Mouse (Mus musculus) heart, embryonic 12.5 days (tissue): Measurements from ENCODE around the gene C1qtnf9. TPM values are rescaled to one million over a fixed set of nuclear protein-coding genes. Genes with fewer than 3 reads are reported as not detected.

Experiments used
- ATAC-seq: fragments of 200-750 bp; cut with Nextera tagmentation; 2 replicates; pipeline ENCODE4 v1.8.0; 2017; ENCODE audit warnings: moderate TSS enrichment, moderate library complexity; ENCODE audit not compliant: insufficient number of reproducible peaks, low FRiP score
- H3K27ac ChIP-seq: fragments of 300-500 bp; sonication (generic); 2 replicates; pipeline ENCODE4 v1.5.1; 2016; ENCODE audit warnings: mild to moderate bottlenecking, moderate library complexity; ENCODE audit not compliant: poor library complexity, severe bottlenecking
- H3K27me3 ChIP-seq: fragments of 300-500 bp; sonication (generic); replicated peaks from 2 replicates; pipeline ENCODE4 v1.6.1; 2016; ENCODE audit warnings: mild to moderate bottlenecking, moderate library complexity
- H3K36me3 ChIP-seq: fragments of 300-500 bp; sonication (generic); 2 replicates; pipeline ENCODE4 v1.6.1; 2016; ENCODE audit warnings: mild to moderate bottlenecking, moderate library complexity
- H3K4me1 ChIP-seq: fragments of 300-500 bp; sonication (generic); replicated peaks from 2 replicates; pipeline ENCODE4 v1.6.1; 2016; ENCODE audit warnings: mild to moderate bottlenecking
- H3K4me2 ChIP-seq: fragments of 300-500 bp; sonication (generic); 2 replicates; pipeline ENCODE4 v1.6.1; 2016; ENCODE audit warnings: mild to moderate bottlenecking, moderate library complexity
- H3K4me3 ChIP-seq: fragments of 300-500 bp; sonication (generic); 2 replicates; pipeline ENCODE4 v1.5.1; 2016; ENCODE audit warnings: mild to moderate bottlenecking
- H3K9ac ChIP-seq: fragments of 300-500 bp; sonication (generic); 2 replicates; pipeline ENCODE4 v1.6.1; 2016; ENCODE audit warnings: mild to moderate bottlenecking, moderate library complexity
- H3K9me3 ChIP-seq: fragments of 300-500 bp; sonication (generic); replicated peaks from 2 replicates; pipeline ENCODE4 v1.6.1; 2016; ENCODE audit warnings: mild to moderate bottlenecking, moderate library complexity
- WGBS: fragments of 180-500 bp; shearing (Covaris S2); methylation state at CpG from one replicate; pipeline ENCODE4 v1.1.7; 2016; 5-methylcytosine and 5-hydroxymethylcytosine counted together
- polyA plus RNA-seq: library from polyadenylated mRNA; unstranded; fragments of >200 nt; fragmentation: Nextera tagmentation; extraction: Ambion mirVana; gene quantifications from 2 replicates; pipeline ENCODE4 v1.2.1, GENCODE M21; 2016

C1qtnf9 gene
- polyA plus RNA-seq, result 0.20 TPM in 1 of 2 replicates, not detected in the other

- no peaks in the 10 kb centered on the region for H3K27me3 ChIP-seq
- no peak within 1 kb of the TSS for H3K4me3 ChIP-seq
- no peaks in the 10 kb centered on the region for H3K36me3 ChIP-seq
- ATAC-seq, result no peak
- no peak within 1 kb of the TSS for H3K27ac ChIP-seq
- H3K9me3 ChIP-seq, result no peaks in the 10 kb centered on the region
- H3K4me2 ChIP-seq, result no peak within 1 kb of the TSS
- no peak within 1 kb of the TSS for H3K9ac ChIP-seq
- H3K4me1 ChIP-seq, result peaks cover 32% of the 10 kb centered on the region
- 70% methylated on average over 4 of the region's 4 CpGs for WGBS
These were observed at the start of gene C1qtnf9 for GRCm38 (mm10) chr14:60767884-60768283. Gene C1qtnf9, plus strand, starts transcription at chr14:60768134.

GRCm38 (mm10) chr14:60721304-60721703, 46.6 kb upstream of the C1qtnf9 start:
- no peak overlapping the region for H3K27ac ChIP-seq
- no peak for ATAC-seq

DNA sequence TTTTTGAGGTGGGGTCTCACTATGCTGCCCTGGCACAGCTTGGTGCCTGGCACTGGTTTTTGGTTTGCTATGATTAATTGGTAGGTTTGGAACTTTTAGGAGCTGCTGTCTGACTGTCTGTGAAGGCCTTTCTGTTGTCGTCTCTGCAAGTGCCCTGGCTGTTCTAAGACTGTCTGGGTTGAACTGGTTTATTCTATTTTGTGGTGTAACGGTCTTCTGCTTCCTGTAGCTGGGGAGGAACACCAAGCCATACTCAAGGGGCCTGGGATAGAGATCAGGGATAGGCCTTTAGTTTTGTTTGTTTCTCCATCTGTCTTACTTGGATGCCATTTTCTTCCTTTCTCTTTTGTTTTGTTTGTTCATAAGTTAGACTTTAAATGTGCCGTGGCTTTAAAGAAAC, 46.0 kb upstream of the C1qtnf9 start:
- Histone ChIP-seq H3K4me2 (no peak overlapping the region), H3K27me3 (no peaks in the 10 kb centered on the region), H3K9ac (no peak overlapping the region), H3K4me3 (no peak overlapping the region), H3K27ac (no peak overlapping the region), H3K36me3 (no peaks in the 10 kb centered on the region), H3K9me3 (no peaks in the 10 kb centered on the region), H3K4me1 (peaks cover 14% of the 10 kb centered on the region)
- no peak for ATAC-seq
- 71% methylated on average over 3 of the region's 3 CpGs for WGBS

More at GRCm38 (mm10) chr14:60721304-60721703, 46.6 kb upstream of the C1qtnf9 start:
- Histone ChIP-seq H3K9me3 (no peaks in the 10 kb centered on the region), H3K4me2 (no peak overlapping the region), H3K27me3 (no peaks in the 10 kb centered on the region), H3K4me3 (no peak overlapping the region), H3K9ac (no peak overlapping the region), H3K36me3 (no peaks in the 10 kb centered on the region), H3K4me1 (peaks cover 9% of the 10 kb centered on the region)
- WGBS, result 69% methylated on average over 8 of the region's 8 CpGs

- H3K4me1 ChIP-seq, result peaks cover 28% of the 10 kb centered on the region
- no peak overlapping the region for H3K27ac ChIP-seq
- no peak overlapping the region for H3K9ac ChIP-seq
- no peaks in the 10 kb centered on the region for H3K36me3 ChIP-seq
- H3K4me3 ChIP-seq, result no peak overlapping the region
- peaks cover 5% of the 10 kb centered on the region; the same call in 1 of the 2 replicates for H3K9me3 ChIP-seq
- 28% methylated on average over 6 of the region's 6 CpGs for WGBS
- H3K4me2 ChIP-seq, result no peak overlapping the region
- no peaks in the 10 kb centered on the region for H3K27me3 ChIP-seq
- ATAC-seq, result peak; percentile 44; the same call in 1 of the 2 replicates
These were observed 41.8 kb upstream of the C1qtnf9 start for GRCm38 (mm10) chr14:60726091-60726490.

DNA sequence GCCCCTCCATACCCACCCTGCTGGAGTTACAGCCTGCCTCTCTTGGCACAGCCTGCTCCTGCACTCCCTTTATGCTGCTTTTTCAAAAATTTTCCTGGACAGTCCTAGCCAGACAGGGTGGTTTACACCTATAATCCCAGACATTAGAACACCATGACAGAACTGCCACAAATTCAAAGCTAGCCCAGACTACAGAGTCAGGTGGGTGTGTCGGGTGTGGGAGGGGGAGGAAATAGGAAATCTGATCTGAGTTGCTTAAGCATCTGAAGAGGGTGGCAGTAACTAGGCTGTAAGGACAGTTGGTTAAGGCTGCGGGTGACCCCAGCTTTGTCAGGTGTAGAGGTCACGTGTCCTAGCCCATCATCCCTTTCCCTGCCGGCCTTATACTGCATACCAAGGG, 40.8 kb upstream of the C1qtnf9 start:
- Histone ChIP-seq H3K4me3 (no peak overlapping the region), H3K4me1 (peaks cover 34% of the 10 kb centered on the region), H3K36me3 (no peaks in the 10 kb centered on the region), H3K9me3 (peaks cover 5% of the 10 kb centered on the region; the same call in 1 of the 2 replicates), H3K27ac (peak overlapping the region; percentile 16; the same call in 1 of the 2 replicates), H3K27me3 (no peaks in the 10 kb centered on the region), H3K9ac (no peak overlapping the region), H3K4me2 (no peak overlapping the region)
- WGBS, result 40% methylated on average over 4 of the region's 4 CpGs
- 0 out of 2 replicates have a peak, but pooled peaks have one; percentile 41 for ATAC-seq

DNA sequence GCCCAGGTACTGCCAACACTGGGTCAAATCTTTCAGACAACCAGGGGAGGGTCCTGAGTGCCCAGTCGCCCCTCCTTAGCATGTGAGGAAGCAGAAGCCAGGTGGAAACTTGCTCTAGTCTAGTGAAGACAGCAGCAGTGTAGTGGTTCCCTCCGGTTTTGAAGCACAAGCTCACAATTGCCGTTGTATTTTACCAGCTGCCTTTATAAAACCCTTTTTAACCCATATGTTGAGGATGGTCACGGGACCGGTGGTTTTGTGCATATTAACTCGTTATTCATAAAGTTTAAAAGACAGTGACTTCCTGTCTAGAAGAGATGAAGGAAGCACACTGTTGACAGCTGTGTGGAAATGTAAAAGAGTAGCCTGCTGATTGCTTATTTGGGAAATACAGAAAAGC, 35.9 kb upstream of the C1qtnf9 start:
- no peak overlapping the region for H3K9ac ChIP-seq
- no peak for ATAC-seq
- peaks cover 5% of the 10 kb centered on the region; the same call in 1 of the 2 replicates for H3K9me3 ChIP-seq
- H3K4me1 ChIP-seq, result peaks cover 60% of the 10 kb centered on the region
- no peak overlapping the region for H3K4me2 ChIP-seq
- 42% methylated on average over 6 of the region's 6 CpGs for WGBS
- H3K27ac ChIP-seq, result peak overlapping the region; percentile 28; the same call in 1 of the 2 replicates
- no peaks in the 10 kb centered on the region for H3K27me3 ChIP-seq
- no peak overlapping the region for H3K4me3 ChIP-seq
- no peaks in the 10 kb centered on the region for H3K36me3 ChIP-seq

DNA sequence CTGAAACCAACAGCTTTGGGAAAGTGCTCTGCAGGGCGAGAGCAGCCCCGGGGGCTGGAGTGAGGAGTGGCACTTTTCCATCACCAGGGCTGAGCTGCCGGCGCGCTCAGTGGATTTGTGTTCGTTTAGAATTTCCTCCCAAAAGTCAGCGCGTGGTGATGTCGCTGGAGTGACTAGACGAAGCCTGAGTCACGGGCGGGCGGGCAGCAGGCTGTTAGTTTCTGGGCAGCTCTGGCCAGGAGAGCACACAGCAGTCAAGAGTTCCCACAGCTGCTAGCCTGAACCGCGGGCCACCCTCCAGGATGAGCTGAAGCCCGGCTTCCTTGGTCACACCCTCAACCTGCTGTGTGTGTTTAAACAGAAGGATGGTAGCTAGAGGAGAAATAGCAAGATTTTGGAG, 35.1 kb upstream of the C1qtnf9 start:
- peaks cover 59% of the 10 kb centered on the region for H3K4me1 ChIP-seq
- H3K27me3 ChIP-seq, result no peaks in the 10 kb centered on the region
- H3K4me2 ChIP-seq, result peak overlapping the region; percentile 73
- H3K9ac ChIP-seq, result peak overlapping the region; percentile 82
- no peaks in the 10 kb centered on the region for H3K36me3 ChIP-seq
- H3K9me3 ChIP-seq, result peaks cover 5% of the 10 kb centered on the region; the same call in 1 of the 2 replicates
- 3% methylated on average over 16 of the region's 16 CpGs for WGBS
- H3K27ac ChIP-seq, result peak overlapping the region; percentile 98
- peak overlapping the region; percentile 51 for H3K4me3 ChIP-seq
- no peak for ATAC-seq

DNA sequence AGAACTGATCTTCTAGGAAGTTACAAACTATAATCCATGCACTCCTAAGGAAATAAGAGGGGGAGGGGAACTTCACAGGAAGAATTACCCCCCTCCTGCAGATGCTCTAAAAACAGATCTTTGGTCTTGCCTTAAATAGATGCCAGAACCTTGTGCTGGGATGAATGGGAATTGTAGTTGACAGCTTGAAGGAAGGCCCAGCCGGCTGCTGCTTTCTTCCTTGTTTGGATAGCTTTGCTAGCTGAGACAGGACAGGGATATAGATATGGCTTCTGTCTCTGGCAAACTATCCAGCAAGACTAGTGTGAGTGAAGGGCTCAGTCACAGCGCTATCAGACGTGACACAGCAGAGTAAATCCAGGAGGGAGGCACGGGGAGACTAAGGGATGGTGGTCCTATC, 34.2 kb upstream of the C1qtnf9 start:
- Histone ChIP-seq H3K36me3 (no peaks in the 10 kb centered on the region), H3K4me1 (peaks cover 63% of the 10 kb centered on the region), H3K27ac (peak overlapping the region; percentile 98), H3K4me2 (peak overlapping the region; percentile 73), H3K4me3 (peak overlapping the region; percentile 51), H3K9me3 (peaks cover 5% of the 10 kb centered on the region; the same call in 1 of the 2 replicates), H3K9ac (peak overlapping the region; percentile 82), H3K27me3 (no peaks in the 10 kb centered on the region)
- peak; percentile 40 for ATAC-seq
- under 1% methylated on average over 4 of the region's 4 CpGs for WGBS

GRCm38 (mm10) chr14:60735206-60735605, 32.7 kb upstream of the C1qtnf9 start:
- Histone ChIP-seq H3K4me2 (peak overlapping the region; percentile 73), H3K27me3 (no peaks in the 10 kb centered on the region), H3K36me3 (no peaks in the 10 kb centered on the region), H3K9ac (peak overlapping the region; percentile 73), H3K4me1 (peaks cover 78% of the 10 kb centered on the region), H3K27ac (peak overlapping the region; percentile 98), H3K4me3 (peak overlapping the region; percentile 51; the same call in 1 of the 2 replicates), H3K9me3 (no peaks in the 10 kb centered on the region)
- WGBS, result 47% methylated on average over 5 of the region's 5 CpGs
- no peak for ATAC-seq

- no peak for ATAC-seq
- WGBS, result 33% methylated on average over 13 of the region's 13 CpGs
- peak overlapping the region; percentile 73 for H3K9ac ChIP-seq
These were observed 31.9 kb upstream of the C1qtnf9 start for GRCm38 (mm10) chr14:60735848-60736547.

GRCm38 (mm10) chr14:60736591-60737192, 31.2 kb upstream of the C1qtnf9 start:
- H3K27ac ChIP-seq, result peak overlapping the region; percentile 95
- ATAC-seq, result peak; percentile 13; the same call in 1 of the 2 replicates
- H3K9me3 ChIP-seq, result no peaks in the 10 kb centered on the region
- H3K36me3 ChIP-seq, result no peaks in the 10 kb centered on the region
- H3K4me2 ChIP-seq, result peak overlapping the region; percentile 73
- H3K27me3 ChIP-seq, result no peaks in the 10 kb centered on the region
- H3K9ac ChIP-seq, result peak overlapping the region; percentile 72
- peaks cover 91% of the 10 kb centered on the region for H3K4me1 ChIP-seq
- peak overlapping the region; percentile 18 for H3K4me3 ChIP-seq
- 5% methylated on average over 4 of the region's 4 CpGs for WGBS

More at GRCm38 (mm10) chr14:60735848-60736547, 31.9 kb upstream of the C1qtnf9 start:
- Histone ChIP-seq H3K4me1 (peaks cover 86% of the 10 kb centered on the region), H3K36me3 (no peaks in the 10 kb centered on the region), H3K4me3 (peak overlapping the region; percentile 18), H3K27ac (peak overlapping the region; percentile 98), H3K9me3 (no peaks in the 10 kb centered on the region), H3K27me3 (no peaks in the 10 kb centered on the region), H3K4me2 (peak overlapping the region; percentile 73)
